Mouse (Mus musculus): ENCODE results near the gene Nprl2.

GRCm38 (mm10) chr9:107539940-107540339, 2.1 kb upstream of the Nprl2 start:
- TF ChIP-seq CTCF (IDR thresholded peaks at IDR 0.05; ENCODE audit: control insufficient read depth, insufficient read depth, insufficient replicate concordance, low read depth, low read length) (no peak), POLR2A (IDR thresholded peaks at IDR 0.05; ENCODE audit: control insufficient read depth, low read depth, low read length) (peak; percentile 33; the same call in 1 of the 2 replicates)
